In genomic region chr13:109481446-109481845, GRCm38 (mm10) we compare ENCODE assay signal across 8 mouse cellular contexts.
A peak's percentile ranks its signal among the peaks of the same experiment; 100 is the strongest.
DNase-seq lines count a peak whose midpoint lies in the region; ATAC-seq and TF ChIP-seq lines count a peak whose summit lies in the region.

No protein-coding gene starts in this region.

- no peak for TF ChIP-seq CTCF in heart, adult 2 months (IDR thresholded peaks at IDR 0.05)
- TF ChIP-seq CTCF in liver, embryonic 14.5 days (IDR thresholded peaks at IDR 0.05; ENCODE audit: low read depth) = no peak

- no peak overlapping the region for H3K4me3 ChIP-seq in liver, embryonic 11.5 days (ENCODE audit: low read depth, low read length)
- H3K4me3 ChIP-seq in heart, adult 2 months = no peak overlapping the region
- no peak overlapping the region for H3K4me3 ChIP-seq in liver, embryonic 14.5 days (ENCODE audit: insufficient read depth in 1 of 2, low read depth in 2 of 2, low read length in 2 of 2)

- no peak for ATAC-seq in liver, embryonic 11.5 days (replicated peaks; ENCODE audit: low FRiP score)
- ATAC-seq in liver, embryonic 14.5 days (ENCODE audit: insufficient read depth) = peak; percentile 35; the same call in 1 of the 2 replicates

- H3K36me3 ChIP-seq in liver, embryonic 11.5 days (ENCODE audit: control insufficient read depth, insufficient read depth, low read length) = no peaks in the 10 kb centered on the region
- no peaks in the 10 kb centered on the region for H3K36me3 ChIP-seq in heart, adult 2 months (ENCODE audit: control insufficient read depth, insufficient read depth, low read length)
- H3K36me3 ChIP-seq in liver, embryonic 14.5 days (replicated peaks; ENCODE audit: control insufficient read depth, insufficient read depth, low read depth) = no peaks in the 10 kb centered on the region

- TF ChIP-seq POLR2A in heart, adult 2 months (IDR thresholded peaks at IDR 0.05; ENCODE audit: insufficient read depth, low read depth, low read length) = no peak

- H3K79me2 ChIP-seq in heart, adult 2 months (replicated peaks; ENCODE audit: control insufficient read depth, insufficient read depth, low read length) = no peaks in the 10 kb centered on the region

- H3K9ac ChIP-seq in liver, embryonic 11.5 days (ENCODE audit: low read depth, low read length) = no peak overlapping the region
- no peak overlapping the region for H3K9ac ChIP-seq in heart, adult 2 months (ENCODE audit: low read depth, low read length)
- no peak overlapping the region for H3K9ac ChIP-seq in liver, embryonic 14.5 days (replicated peaks)

- TF ChIP-seq EP300 in heart, adult 2 months (IDR thresholded peaks at IDR 0.05; ENCODE audit: insufficient read depth, low read depth, low read length) = no peak
- no peak for TF ChIP-seq EP300 in liver, embryonic 14.5 days (IDR thresholded peaks at IDR 0.05; ENCODE audit: low read depth)

- H3K27me3 ChIP-seq in liver, embryonic 11.5 days (replicated peaks; ENCODE audit: control insufficient read depth, insufficient read depth, low read length) = no peaks in the 10 kb centered on the region
- no peaks in the 10 kb centered on the region for H3K27me3 ChIP-seq in heart, adult 2 months (ENCODE audit: control insufficient read depth, insufficient read depth, low read length)
- no peaks in the 10 kb centered on the region for H3K27me3 ChIP-seq in liver, embryonic 14.5 days (ENCODE audit: control insufficient read depth, insufficient read depth, low read length)

- no peaks in the 10 kb centered on the region for H3K4me1 ChIP-seq in liver, embryonic 11.5 days (replicated peaks; ENCODE audit: control insufficient read depth, insufficient read depth, low read length)
- no peaks in the 10 kb centered on the region for H3K4me1 ChIP-seq in heart, adult 2 months (ENCODE audit: control insufficient read depth, insufficient read depth, low read length)
- peaks cover 0 to 3% of the 10 kb centered on the region in 2 experiments; a peak in 1 of 4 replicates for H3K4me1 ChIP-seq in liver, embryonic 14.5 days (replicated peaks; ENCODE audit: control insufficient read depth in 2 of 2, insufficient read depth in 2 of 2, low read length in 1 of 2)

- H3K4me2 ChIP-seq in liver, embryonic 11.5 days = no peak overlapping the region
- H3K4me2 ChIP-seq in liver, embryonic 14.5 days (ENCODE audit: low read depth) = no peak overlapping the region

- no peak overlapping the region for H3K27ac ChIP-seq in liver, embryonic 11.5 days (ENCODE audit: low read depth, low read length)
- H3K27ac ChIP-seq in heart, adult 2 months = no peak overlapping the region
- H3K27ac ChIP-seq in liver, embryonic 14.5 days = no peak overlapping the region

- no peaks in the 10 kb centered on the region for H3K9me3 ChIP-seq in liver, embryonic 11.5 days (ENCODE audit: control insufficient read depth, low read length)
- no peaks in the 10 kb centered on the region for H3K9me3 ChIP-seq in liver, embryonic 14.5 days (ENCODE audit: control insufficient read depth, low read length)

- peak; percentile 19 for DNase-seq in liver
- no peak for DNase-seq in liver, embryonic 11.5 days (ENCODE audit: low spot score)
- peak; percentile 24 to 43 for DNase-seq in heart, adult 2 months
- no peak for DNase-seq in liver, embryonic 14.5 days (ENCODE audit: low read depth in 3 of 3, low spot score in 3 of 3)
- peak; percentile 29 for DNase-seq in urinary bladder, postnatal 25 days (ENCODE audit: low spot score)
- DNase-seq in right cerebral cortex, postnatal 14 days = no peak
- no peak for DNase-seq in layer of hippocampus, adult 18-20 months (ENCODE audit: low spot score in 2 of 2)
- no peak for DNase-seq in spleen, postnatal 36 days (ENCODE audit: low spot score in 2 of 2)

- WGBS in liver, embryonic 11.5 days = 56% methylated on average over 7 of the region's 7 CpGs
- 35% methylated on average over 7 of the region's 7 CpGs for WGBS in heart, adult 2 months
- 56% methylated on average over 7 of the region's 7 CpGs for WGBS in liver, embryonic 14.5 days (ENCODE audit: insufficient replicate concordance)

- intact Hi-C loops in heart, adult 2 months (cut with DNase I) = no loop called here

Comparison
In these comparisons a context has a peak if more than half of its experiments do, and no peak if none do; other contexts are left out.
1. DNase-seq: peak in liver (single experiment), heart, adult 2 months (2 of 2) and urinary bladder, postnatal 25 days (single experiment); none in liver, embryonic 11.5 days (single experiment), liver, embryonic 14.5 days (0 of 3), right cerebral cortex, postnatal 14 days (single experiment), layer of hippocampus, adult 18-20 months (0 of 2) and spleen, postnatal 36 days (0 of 2).